Mouse (Mus musculus) ES-E14 (cell line): ENCODE results near the gene Hps3. TPM values are rescaled to one million over a fixed set of nuclear protein-coding genes. Genes with fewer than 3 reads are reported as not detected.

Experiments
- DNase-seq: peaks from one replicate; pipeline ENCODE4 v3.0.0-alpha.2; 2013; ENCODE audit warnings: low read depth, low spot score
- H3K27ac ChIP-seq: 2 replicates; pipeline ENCODE4 v1.5.1; 2012; ENCODE audit warnings: low read depth, mild to moderate bottlenecking, low read length, moderate library complexity, mixed read lengths; ENCODE audit not compliant: poor library complexity, insufficient read depth, severe bottlenecking
- H3K36me3 ChIP-seq: 2 replicates; pipeline ENCODE4 v1.6.1; 2012; ENCODE audit warnings: mild to moderate bottlenecking, low read length, moderate library complexity, mixed read lengths; ENCODE audit not compliant: control insufficient read depth, poor library complexity, insufficient read depth, severe bottlenecking
- H3K4me1 ChIP-seq, 2 experiments: fragments of 150-350 bp in 1 of 2; sonication (generic) in 1 of 2; 2 replicates each; pipeline ENCODE4 v1.6.1; 2012; ENCODE audit warnings: low read length in 2 of 2, mild to moderate bottlenecking in 1 of 2, mixed read lengths in 1 of 2; ENCODE audit not compliant: control insufficient read depth in 2 of 2, insufficient read depth in 2 of 2, poor library complexity in 1 of 2
- H3K4me3 ChIP-seq, 2 experiments: fragments of 150-350 bp in 1 of 2; sonication (generic) in 1 of 2; 2 replicates each; pipeline ENCODE4 v1.5.1; 2012; ENCODE audit warnings: low read length in 2 of 2, low read depth in 1 of 2, mild to moderate bottlenecking in 1 of 2, mixed read lengths in 1 of 2; ENCODE audit not compliant: insufficient read depth in 1 of 2, poor library complexity in 1 of 2, severe bottlenecking in 1 of 2
- H3K9ac ChIP-seq: 2 replicates; pipeline ENCODE4 v1.6.1; 2012; ENCODE audit warnings: low read depth, mild to moderate bottlenecking, low read length, mixed read lengths; ENCODE audit not compliant: poor library complexity, insufficient read depth, severe bottlenecking
- H3K9me3 ChIP-seq: fragments of 150-350 bp; sonication (generic); 2 replicates; pipeline ENCODE4 v1.6.1; 2012; ENCODE audit warnings: low read depth, mild to moderate bottlenecking, low read length; ENCODE audit not compliant: control insufficient read depth, insufficient read depth
- CHD2 ChIP-seq: IDR thresholded peaks from 2 replicates; pipeline ENCODE4 v1.6.1; 2014; ENCODE audit warnings: mild to moderate bottlenecking, low read depth, low read length, inconsistent platforms
- HCFC1 ChIP-seq: IDR thresholded peaks from 2 replicates; pipeline ENCODE4 v1.6.1; 2012; ENCODE audit warnings: low read length, inconsistent platforms, borderline replicate concordance; ENCODE audit not compliant: insufficient read depth
- MAFK ChIP-seq: IDR thresholded peaks from 2 replicates; pipeline ENCODE4 v1.6.1; 2014; ENCODE audit warnings: mild to moderate bottlenecking, low read depth, low read length, inconsistent platforms; ENCODE audit not compliant: insufficient read depth
- ZC3H11A ChIP-seq: IDR thresholded peaks from 2 replicates; pipeline ENCODE4 v1.6.1; 2012; ENCODE audit warnings: low read depth, mild to moderate bottlenecking, inconsistent platforms, low read length, borderline replicate concordance
- ZNF384 ChIP-seq: IDR thresholded peaks from 2 replicates; pipeline ENCODE4 v1.6.1; 2012; ENCODE audit warnings: low read depth, low read length, inconsistent platforms
- in situ Hi-C, 2 experiments: fragments of 600-800 bp; cut with MboI; formaldehyde crosslinking; loops; one replicate each; pipeline ENCODE4 v1.15.1; 2025; ENCODE audit warnings: low sequenced_read_pairs in 2 of 2, inconsistent platforms in 1 of 2; ENCODE audit not compliant: unreplicated experiment in 2 of 2
- total RNA-seq: library from RNA; depleted of rRNA; stranded (reverse); fragments of 300-350 nt; gene quantifications from 2 replicates; pipeline ENCODE4 v1.2.3, GENCODE M21; 2012

Gene Hps3
- total RNA-seq, 1 experiment = 8.9 TPM

- TF ChIP-seq CHD2 (no peak), HCFC1 (no peak), ZC3H11A (no peak), MAFK (no peak), ZNF384 (no peak)
- Histone ChIP-seq H3K27ac (no peak overlapping the region), H3K36me3 (peaks cover 14% of the 10 kb centered on the region), H3K9ac (no peak overlapping the region), H3K4me3 (no peak overlapping the region), H3K4me1 (no peaks in the 10 kb centered on the region), H3K9me3 (no peaks in the 10 kb centered on the region)
- in situ Hi-C loops = no loop called here
- no peak for DNase-seq
These were observed 29.5 kb downstream of the Hps3 start for GRCm38 (mm10) chr3:20005611-20006010.

DNA sequence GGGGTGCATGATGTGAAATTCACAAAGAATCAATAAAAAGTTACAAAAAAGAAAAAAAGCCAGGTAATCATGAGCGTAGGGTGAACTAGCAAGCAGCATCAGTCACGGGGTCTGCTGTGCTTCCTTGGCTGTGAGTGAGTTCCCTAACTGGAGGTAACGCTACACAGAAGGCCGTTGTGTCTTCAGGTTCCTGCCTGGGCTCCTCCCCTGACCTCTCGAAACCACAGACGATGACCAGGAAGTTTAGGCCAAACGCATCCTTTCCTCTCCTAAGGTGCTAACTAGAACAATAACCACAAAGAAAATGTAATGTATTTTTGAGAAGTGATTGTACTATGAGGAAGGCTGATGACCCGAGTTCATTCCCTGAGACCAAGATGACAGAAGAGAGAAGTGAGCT lies 30.7 kb downstream of the Hps3 start:
- no peak for TF ChIP-seq ZC3H11A
- no peak for TF ChIP-seq MAFK
- TF ChIP-seq HCFC1 = no peak
- TF ChIP-seq ZNF384 = no peak
- TF ChIP-seq CHD2 = no peak
- no peak overlapping the region for H3K9ac ChIP-seq

DNA sequence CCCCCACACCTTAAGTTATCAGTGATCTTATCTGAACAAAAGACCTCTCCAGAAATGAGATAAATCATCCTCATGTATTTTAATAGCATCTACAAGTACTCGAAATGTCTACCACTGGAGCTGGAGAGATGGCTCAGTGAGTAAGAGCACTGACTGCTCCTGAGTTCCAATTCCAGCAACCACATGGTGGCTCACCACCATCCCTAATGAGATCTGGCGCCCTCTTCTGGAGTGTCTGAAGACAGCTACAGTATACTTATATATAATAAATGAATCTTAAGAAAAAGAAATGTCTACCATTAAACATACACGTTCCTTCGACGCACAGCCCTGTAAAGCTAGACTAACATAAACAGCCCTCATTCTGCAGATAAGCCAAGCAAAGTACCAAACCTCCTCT lies 32.3 kb downstream of the Hps3 start:
- TF ChIP-seq ZNF384 = no peak
- no peak for TF ChIP-seq ZC3H11A
- TF ChIP-seq HCFC1 = no peak
- TF ChIP-seq MAFK = no peak
- no peak for TF ChIP-seq CHD2
- in situ Hi-C loops = no loop called here
- no peaks in the 10 kb centered on the region for H3K9me3 ChIP-seq
- no peak overlapping the region for H3K9ac ChIP-seq
- DNase-seq = no peak
- H3K4me1 ChIP-seq = no peaks in the 10 kb centered on the region
- H3K27ac ChIP-seq = no peak overlapping the region
- H3K36me3 ChIP-seq = peaks cover 7% of the 10 kb centered on the region; the same call in 1 of the 2 replicates
- no peak overlapping the region for H3K4me3 ChIP-seq

More for the DNA sequence above, 30.7 kb downstream of the Hps3 start:
- no peak overlapping the region for H3K4me3 ChIP-seq
- no peaks in the 10 kb centered on the region for H3K4me1 ChIP-seq
- no peak overlapping the region for H3K27ac ChIP-seq
- no peaks in the 10 kb centered on the region for H3K9me3 ChIP-seq
- in situ Hi-C loops = no loop called here
- peaks cover 9% of the 10 kb centered on the region; the same call in 1 of the 2 replicates for H3K36me3 ChIP-seq
- DNase-seq = no peak

DNA sequence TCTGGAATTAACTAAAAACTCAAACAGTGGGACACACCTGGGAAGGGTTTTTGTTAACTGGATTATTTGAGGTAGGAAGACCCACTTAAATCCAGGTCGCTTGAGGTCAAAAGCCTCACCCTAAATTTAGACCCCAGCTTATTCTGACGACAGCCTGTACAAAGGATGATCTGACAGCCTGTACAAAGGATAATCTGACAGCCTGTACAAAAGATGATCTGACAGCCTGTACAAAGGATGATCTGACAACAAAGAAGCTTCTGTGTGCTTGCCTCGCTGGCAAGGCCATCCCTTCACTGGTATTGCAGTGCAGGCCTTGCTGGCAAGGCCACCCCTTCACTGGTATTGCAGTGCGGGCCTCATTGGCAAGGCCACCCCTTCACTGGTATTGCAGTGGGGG lies 34.3 kb downstream of the Hps3 start:
- Histone ChIP-seq H3K4me3 (no peak overlapping the region), H3K36me3 (peaks cover 7% of the 10 kb centered on the region; the same call in 1 of the 2 replicates), H3K4me1 (no peaks in the 10 kb centered on the region), H3K27ac (no peak overlapping the region), H3K9me3 (no peaks in the 10 kb centered on the region), H3K9ac (no peak overlapping the region)
- TF ChIP-seq CHD2 = no peak
- TF ChIP-seq ZNF384 = no peak
- TF ChIP-seq ZC3H11A = no peak
- no peak for TF ChIP-seq HCFC1
- no peak for TF ChIP-seq MAFK
- in situ Hi-C loops = no loop called here
- no peak for DNase-seq

DNA sequence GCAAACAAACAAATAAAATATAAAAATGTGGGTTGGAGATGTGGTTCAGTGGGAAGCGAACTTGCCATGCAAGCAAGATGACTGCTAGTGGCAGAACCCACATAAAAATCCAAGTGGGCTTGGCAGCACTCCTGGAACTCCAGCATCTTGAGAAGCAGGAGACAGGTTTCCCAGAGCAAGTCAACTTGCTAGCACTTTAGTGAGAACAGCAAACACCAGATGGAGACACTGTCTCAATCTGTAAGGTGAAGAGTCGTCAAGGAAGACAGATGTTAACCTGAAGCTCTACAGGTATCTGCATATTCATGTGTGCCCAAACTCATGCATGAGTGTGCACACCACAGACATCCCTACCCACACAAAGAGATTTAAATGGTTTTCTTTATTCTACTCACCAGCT lies 35.6 kb downstream of the Hps3 start:
- TF ChIP-seq ZNF384 (no peak), ZC3H11A (no peak), HCFC1 (no peak), CHD2 (no peak), MAFK (no peak)
- H3K4me1 ChIP-seq = no peaks in the 10 kb centered on the region
- in situ Hi-C loops = no loop called here
- H3K36me3 ChIP-seq = peaks cover 7% of the 10 kb centered on the region; the same call in 1 of the 2 replicates
- no peaks in the 10 kb centered on the region for H3K9me3 ChIP-seq
- no peak overlapping the region for H3K9ac ChIP-seq
- no peak overlapping the region for H3K4me3 ChIP-seq
- DNase-seq = no peak
- no peak overlapping the region for H3K27ac ChIP-seq
